Mouse (Mus musculus): ENCODE results near the gene Dctn5.
"Not testable (repeated sequence)": the region's sequence is repeated elsewhere in the genome, so short reads cannot be mapped to it uniquely, and the experiment has no call there.

Dctn5 gene

DNA sequence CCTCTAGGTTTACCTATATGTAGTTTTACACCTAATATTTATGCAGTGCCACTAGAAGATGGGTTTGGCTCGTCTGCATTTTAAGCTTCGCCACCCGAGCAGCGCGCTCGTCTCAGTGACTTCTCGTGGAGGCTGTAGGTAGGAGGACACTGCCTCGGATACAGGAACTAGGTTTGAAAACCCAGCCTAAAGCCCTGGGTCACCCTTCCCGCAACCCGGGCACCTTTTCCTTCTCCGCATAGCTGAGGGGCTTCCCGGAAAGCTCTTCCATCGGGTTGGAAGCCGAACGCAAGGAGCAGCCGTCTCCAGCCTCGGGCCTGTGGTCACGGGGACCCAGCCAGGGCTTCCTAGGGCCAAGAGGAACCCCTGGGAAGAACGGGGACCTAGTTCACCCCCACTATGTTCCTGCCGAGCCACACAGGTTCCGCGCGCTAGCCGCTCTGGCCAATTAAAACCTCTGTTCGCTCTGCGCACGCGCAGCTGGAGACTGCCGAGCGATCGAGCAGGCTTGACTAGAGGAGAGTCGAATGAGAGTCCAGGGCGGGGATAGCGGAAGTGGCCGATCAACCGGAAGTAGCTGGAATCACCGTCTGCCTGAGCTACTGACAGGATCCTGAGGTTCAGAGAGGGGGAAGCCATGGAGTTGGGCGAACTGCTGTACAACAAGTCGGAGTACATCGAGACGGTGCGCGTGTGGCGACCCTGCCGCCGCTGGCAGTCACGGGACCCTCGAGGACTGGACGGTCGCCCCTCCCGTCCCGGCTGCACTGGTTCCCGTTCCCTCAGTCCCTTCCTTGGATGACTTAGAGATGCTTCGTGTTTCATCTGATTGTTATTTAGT, at the start of gene Dctn5, which contains the start of gene Palb2:
Dctn5 (plus strand) TSS at position 545 of the 841 bp plus-strand sequence.
Palb2 (minus strand) TSS at position 489 of the 841 bp plus-strand sequence.
- DNase-seq (ENCODE audit: low spot score in 2 of 2): peak; percentile 95 to 98

DNA sequence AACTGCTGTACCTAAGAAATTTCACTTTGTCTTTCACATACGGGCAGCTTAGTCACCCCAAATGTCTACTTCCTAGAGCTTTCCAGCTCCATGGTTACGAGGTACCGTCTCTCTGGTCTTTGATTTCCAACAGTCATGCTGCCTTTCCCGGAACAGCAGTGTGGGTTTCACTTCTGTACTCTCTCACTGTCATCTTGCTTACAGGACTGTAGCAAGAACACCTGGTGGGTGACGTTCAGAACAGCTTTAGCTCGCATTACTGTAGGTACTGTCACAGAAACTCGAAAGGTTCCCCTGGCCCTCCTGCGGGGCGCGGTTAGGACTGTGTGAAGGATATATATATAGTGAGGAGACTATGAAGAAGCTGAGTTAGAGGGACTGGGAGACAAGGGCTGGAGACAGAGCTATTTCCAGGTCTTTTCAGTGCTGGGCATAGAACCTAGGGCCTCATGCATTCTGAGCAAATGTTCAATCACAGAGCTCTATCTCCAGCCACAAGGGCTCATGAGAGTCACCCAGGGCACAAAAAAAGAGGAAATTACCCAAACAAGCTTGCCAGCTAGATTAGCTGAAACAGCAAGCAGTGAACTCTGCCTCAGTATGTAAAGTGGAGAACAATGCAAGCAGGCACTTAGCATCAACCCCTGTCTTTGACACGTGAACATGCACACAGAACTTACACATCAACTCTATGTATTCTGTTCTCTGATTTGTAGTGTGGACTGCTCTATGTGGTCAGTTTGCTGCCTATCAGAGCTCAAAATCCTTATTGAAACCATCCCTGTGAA, 45.5 kb upstream of the Dctn5 start:
- no peak for DNase-seq (ENCODE audit: low spot score in 2 of 2)

DNA sequence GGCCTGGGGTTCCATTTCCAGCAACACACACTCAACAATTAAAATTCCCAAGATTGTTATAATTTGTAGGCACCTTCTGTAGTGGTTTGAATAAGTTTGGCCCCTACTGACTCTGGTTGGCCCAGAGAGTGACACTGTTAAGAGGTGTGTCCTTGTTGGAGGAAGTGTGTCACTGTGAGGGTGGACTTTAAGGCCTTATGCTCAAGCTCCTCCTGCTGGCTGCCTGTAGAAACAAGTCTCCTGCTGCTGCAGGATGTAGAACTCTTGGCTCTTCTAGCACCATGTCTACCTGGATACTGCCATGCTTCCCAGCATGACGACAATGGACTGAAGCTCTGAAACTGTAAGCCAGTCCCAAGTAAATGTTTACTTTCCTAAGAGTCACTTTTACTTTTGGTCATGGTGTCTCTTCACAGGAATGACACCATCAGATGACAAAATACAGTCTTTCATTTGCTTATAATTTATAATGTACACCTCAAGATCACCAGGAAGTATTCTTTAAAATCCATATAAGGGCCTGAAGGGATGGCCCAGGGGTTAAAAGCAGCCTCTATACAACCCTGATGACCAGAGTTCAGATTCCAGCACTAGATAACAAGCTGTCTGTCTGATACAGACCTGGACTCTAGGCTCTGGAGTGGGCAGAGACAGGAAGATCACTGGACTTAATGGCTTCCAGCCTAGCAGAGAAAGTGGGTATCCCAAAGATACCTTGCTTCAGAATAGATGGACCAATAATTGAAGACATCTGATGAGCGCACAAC, 38.1 kb upstream of the Dctn5 start:
- DNase-seq (ENCODE audit: low spot score in 2 of 2): no peak

GRCm38 (mm10) chr7:122098009-122098408, 34.8 kb upstream of the Dctn5 start:
- DNase-seq (ENCODE audit: low spot score in 2 of 2): no peak

DNA sequence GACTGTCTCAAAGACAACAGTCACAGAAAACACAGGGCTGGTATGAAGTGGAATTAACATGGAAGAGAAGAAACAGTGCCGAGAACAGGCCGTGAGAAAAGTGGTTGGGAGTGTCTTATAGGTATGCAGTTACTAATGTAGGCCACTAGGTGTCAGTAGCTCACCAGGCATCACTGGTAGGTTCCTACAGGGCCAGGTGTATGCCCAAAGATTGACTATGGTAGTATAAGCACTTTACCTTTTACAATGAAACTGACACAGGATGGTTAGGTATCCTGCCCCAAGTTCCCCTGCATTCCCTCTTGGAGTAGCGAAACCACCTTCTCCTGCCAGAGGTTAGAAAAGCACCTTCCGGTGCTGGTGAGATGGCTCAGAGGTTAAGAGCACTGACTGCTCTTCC, 33.6 kb upstream of the Dctn5 start:
- no peak for DNase-seq (ENCODE audit: low spot score in 2 of 2)

DNA sequence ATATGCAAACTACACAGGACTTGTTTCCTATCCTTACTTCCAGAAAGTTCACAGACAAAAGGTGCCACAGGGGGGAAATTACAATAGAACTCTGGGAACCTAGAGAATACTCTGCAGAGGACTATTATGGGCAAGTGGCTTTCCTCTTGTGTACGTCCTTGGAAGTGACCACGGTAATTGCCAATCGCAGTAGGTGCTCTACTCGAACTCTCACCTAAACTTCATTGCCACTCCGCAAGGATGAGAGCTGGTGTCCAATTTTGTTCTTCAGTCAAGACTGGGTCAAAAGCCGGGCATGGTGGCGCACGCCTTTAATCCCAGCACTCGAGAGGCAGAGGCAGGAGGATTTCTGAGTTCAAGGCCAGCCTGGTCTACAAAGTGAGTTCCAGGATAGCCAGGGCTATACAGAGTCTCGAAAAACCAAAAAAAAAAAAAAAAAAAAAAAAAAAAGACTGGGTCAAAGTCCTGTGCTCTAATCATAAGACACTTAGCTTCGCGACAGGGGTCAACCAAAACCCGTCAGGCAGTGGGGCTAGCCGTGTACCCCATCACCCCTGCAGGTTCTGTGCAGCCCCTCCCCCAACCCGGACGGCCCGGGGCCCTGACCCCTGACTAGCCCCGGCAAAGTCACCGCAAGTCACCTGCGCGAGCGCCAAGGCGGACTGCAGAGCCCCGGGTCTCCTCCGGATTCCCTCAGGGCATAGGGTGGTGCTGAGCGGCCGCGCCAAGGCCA, 31.7 kb upstream of the Dctn5 start:
- DNase-seq (ENCODE audit: low spot score in 2 of 2): not testable (repeated sequence)

DNA sequence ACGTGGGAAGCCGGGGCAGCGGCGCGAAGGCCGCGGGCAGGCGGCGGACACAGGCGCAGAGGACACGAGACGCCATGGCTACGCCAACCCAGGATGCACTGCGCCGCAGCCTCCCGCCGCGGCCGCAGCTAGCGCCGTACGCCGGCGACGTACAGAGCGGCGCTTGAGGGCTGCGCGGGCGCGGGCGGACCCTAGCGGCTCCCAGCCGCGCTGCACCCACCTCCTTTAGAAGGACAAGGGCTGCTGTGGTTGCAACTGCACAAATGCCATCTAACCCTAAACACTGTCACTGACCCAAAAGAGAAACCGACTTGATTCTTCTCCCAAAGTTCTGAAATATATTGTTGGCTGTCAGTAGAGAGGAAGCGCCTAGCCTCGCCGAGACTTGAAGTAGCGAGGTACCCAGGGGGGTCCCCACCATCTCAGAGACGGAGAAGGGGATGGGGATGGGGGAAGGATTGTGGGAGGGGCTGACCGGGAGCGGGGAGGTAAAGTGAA, 31.0 kb upstream of the Dctn5 start, which contains the start of gene Ndufab1:
Ndufab1 (minus strand) TSS at position 140 of the 498 bp plus-strand sequence.
- DNase-seq (ENCODE audit: low spot score in 2 of 2): peak; percentile 71 to 86

- no peak for DNase-seq (ENCODE audit: low spot score in 2 of 2)
Measured at GRCm38 (mm10) chr7:122108206-122108605, 24.6 kb upstream of the Dctn5 start.

- no peak for DNase-seq (ENCODE audit: low spot score in 2 of 2)
Measured at GRCm38 (mm10) chr7:122123518-122123917, 9.3 kb upstream of the Dctn5 start.

GRCm38 (mm10) chr7:122125636-122126035, 7.2 kb upstream of the Dctn5 start:
- no peak for DNase-seq (ENCODE audit: low spot score in 2 of 2)

DNA sequence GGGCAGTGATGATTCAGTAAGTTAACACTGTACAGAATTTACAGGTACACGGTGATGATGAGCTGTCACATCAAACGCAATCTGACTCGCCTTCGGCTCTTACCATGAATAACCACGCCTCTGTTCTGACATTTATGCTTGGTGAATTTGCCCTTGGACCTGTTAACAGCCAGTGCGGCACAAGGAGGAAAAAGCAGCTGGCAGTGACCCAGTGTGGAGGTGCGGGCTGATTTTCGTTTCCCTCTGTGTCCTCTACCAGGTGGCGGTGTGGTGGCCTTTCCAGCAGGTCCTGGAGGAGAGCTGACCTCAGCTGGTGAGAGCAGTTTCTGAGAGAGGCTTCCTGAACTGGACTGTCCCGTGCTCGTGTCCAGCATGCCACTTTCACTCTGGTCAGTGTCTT, 5.9 kb upstream of the Dctn5 start:
- DNase-seq (ENCODE audit: low spot score in 2 of 2): no peak

DNA sequence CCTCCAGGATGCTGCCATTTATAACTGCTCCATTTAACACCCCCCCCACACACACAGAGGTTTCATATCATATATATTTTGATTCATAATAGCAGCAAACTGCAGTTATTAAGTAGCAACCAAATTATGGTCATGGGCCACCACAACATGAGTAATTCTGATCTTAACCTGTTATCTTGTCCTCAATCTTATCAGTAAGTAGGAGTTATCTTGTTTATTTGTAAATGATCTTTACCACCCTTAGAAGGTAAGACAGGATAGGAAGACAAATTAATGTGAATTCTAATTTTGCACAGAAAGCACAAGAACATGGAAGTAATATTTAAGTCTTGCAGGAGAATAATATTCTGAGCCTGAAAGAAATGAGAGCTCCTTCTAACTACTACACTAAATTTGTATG, 1.0 kb upstream of the Dctn5 start:
- DNase-seq (ENCODE audit: low spot score in 2 of 2): no peak

- DNase-seq (ENCODE audit: low spot score in 2 of 2): no peak
Measured at GRCm38 (mm10) chr7:122133338-122133625, 441 bp downstream of the Dctn5 start.

DNA sequence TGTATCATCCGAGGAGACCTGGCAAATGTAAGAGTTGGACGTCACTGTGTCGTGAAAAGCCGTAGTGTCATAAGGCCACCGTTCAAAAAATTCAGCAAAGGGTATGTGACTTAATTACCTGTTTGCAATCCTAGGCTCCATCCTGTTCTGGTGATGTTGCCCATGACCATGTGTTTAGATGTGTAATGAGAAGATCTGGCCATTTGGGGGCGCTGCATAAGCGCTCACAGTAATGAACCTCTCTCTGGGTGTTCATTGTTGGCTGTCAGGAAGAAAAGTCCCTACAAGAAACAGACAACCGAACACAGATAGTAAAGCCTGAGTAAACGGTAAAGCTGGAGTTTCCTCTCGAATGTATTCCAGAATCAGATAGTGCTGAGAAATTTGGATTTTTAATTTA, 2.2 kb downstream of the Dctn5 start:
- DNase-seq (ENCODE audit: low spot score in 2 of 2): no peak

- no peak for DNase-seq (ENCODE audit: low spot score in 2 of 2)
Measured at GRCm38 (mm10) chr7:122137071-122137470, 4.2 kb downstream of the Dctn5 start.

- DNase-seq (ENCODE audit: low spot score in 2 of 2): no peak
Measured at GRCm38 (mm10) chr7:122138190-122138589, 5.3 kb downstream of the Dctn5 start.

GRCm38 (mm10) chr7:122140991-122141390, 8.2 kb downstream of the Dctn5 start:
- DNase-seq (ENCODE audit: low spot score in 2 of 2): no peak

DNA sequence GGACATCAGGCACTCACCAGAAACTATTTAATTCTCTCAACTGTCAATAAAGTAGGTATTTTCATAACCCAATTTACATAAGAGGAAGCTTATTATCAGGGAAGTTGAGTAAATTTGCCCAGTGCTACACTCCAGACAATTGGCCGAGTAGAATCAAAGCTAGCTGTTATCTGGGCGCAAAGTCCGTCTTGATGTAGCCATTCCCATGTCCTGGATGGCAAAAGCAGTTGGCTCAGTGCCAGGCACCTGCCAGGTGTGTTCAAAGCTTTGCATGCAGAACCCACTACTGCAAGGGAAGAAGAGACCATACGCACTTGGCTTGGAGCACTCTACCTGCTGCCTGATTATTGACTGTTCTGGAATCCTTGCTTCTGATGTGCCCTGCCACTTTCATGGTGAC, 19.6 kb downstream of the Dctn5 start:
- DNase-seq (ENCODE audit: low spot score in 2 of 2): no peak

- no peak for DNase-seq (ENCODE audit: low spot score in 2 of 2)
Measured at GRCm38 (mm10) chr7:122158488-122158887, 25.6 kb downstream of the Dctn5 start.

GRCm38 (mm10) chr7:122158915-122159902, 26.4 kb downstream of the Dctn5 start, which contains the start of gene Plk1:
Gene Plk1 (plus strand): TSS chr7:122159439.
- DNase-seq (ENCODE audit: low spot score in 2 of 2): peak; percentile 53 to 80
